Mouse (Mus musculus) ES-Bruce4 (cell line): ENCODE measurements around the gene Sbf1.

ENCODE experiments used
- CTCF ChIP-seq: IDR thresholded peaks from one replicate; pipeline ENCODE4 v1.8.1; 2011; ENCODE audit warnings: low read depth, low read length
- POLR2A ChIP-seq: IDR thresholded peaks from one replicate; pipeline ENCODE4 v1.8.1; 2011; ENCODE audit warnings: low read length; ENCODE audit not compliant: insufficient read depth

DNA sequence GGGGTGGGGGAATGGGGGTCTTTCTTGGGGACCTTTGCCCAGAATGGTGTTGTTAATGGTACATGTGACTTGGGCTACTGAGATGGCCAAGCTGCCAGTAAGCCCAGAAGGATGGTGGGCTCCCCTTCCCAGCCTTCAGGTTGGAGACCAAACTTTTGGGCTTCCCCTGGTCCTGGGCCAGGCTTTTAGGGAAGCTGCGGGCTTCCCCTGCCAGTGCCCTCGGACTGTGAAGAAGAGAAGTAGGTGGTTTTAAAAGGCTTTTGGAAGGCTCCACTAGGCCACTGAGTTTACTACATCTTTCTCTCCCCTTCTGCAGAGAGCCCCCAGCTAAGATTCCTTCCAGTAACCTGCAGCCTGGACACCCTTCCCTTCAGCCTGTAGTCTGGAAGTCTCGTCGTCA, 8.5 kb upstream of the Sbf1 start:
- no peak for TF ChIP-seq CTCF
- no peak for TF ChIP-seq POLR2A
